Mouse (Mus musculus): ENCODE measurements around the gene Imp4.

- TF ChIP-seq CTCF (IDR thresholded peaks at IDR 0.05; ENCODE audit: borderline replicate concordance, control insufficient read depth, extremely low read depth, insufficient read depth, low read length, poor library complexity) (no peak), POLR2A (IDR thresholded peaks at IDR 0.05; ENCODE audit: control insufficient read depth, extremely low read depth, insufficient read depth, low read length, poor library complexity) (no peak)
These were observed 51.8 kb downstream of the Imp4 start for GRCm38 (mm10) chr1:34491480-34491879.
